Mouse (Mus musculus) heart, embryonic 15.5 days (tissue): ENCODE data around the gene Gm47841. TPM values are rescaled to one million over a fixed set of nuclear protein-coding genes. Genes with fewer than 3 reads are reported as not detected.

ENCODE experiments used
- ATAC-seq: fragments of 200-750 bp; cut with Nextera tagmentation; replicated peaks from 2 replicates; pipeline ENCODE4 v1.8.0; 2017; ENCODE audit warnings: low read depth, moderate TSS enrichment; ENCODE audit not compliant: insufficient number of reproducible peaks, insufficient read depth, low FRiP score
- H3K27ac ChIP-seq: fragments of 300-500 bp; sonication (generic); 2 replicates; pipeline ENCODE4 v1.5.1; 2015; ENCODE audit warnings: mild to moderate bottlenecking, inconsistent platforms
- H3K27me3 ChIP-seq: fragments of 300-500 bp; sonication (generic); 2 replicates; pipeline ENCODE4 v1.6.1; 2015; ENCODE audit warnings: inconsistent platforms
- H3K36me3 ChIP-seq: fragments of 300-500 bp; sonication (generic); 2 replicates; pipeline ENCODE4 v1.6.1; 2015; ENCODE audit warnings: mild to moderate bottlenecking, inconsistent platforms
- H3K4me1 ChIP-seq: fragments of 300-500 bp; sonication (generic); replicated peaks from 2 replicates; pipeline ENCODE4 v1.6.1; 2015; ENCODE audit warnings: inconsistent platforms
- H3K4me2 ChIP-seq: fragments of 300-500 bp; sonication (generic); 2 replicates; pipeline ENCODE4 v1.6.1; 2015; ENCODE audit warnings: inconsistent platforms, mild to moderate bottlenecking, moderate library complexity
- H3K4me3 ChIP-seq: fragments of 300-500 bp; sonication (generic); 2 replicates; pipeline ENCODE4 v1.5.1; 2015; ENCODE audit warnings: mild to moderate bottlenecking, inconsistent platforms
- H3K9ac ChIP-seq: fragments of 300-500 bp; sonication (generic); 2 replicates; pipeline ENCODE4 v1.6.1; 2015; ENCODE audit warnings: mild to moderate bottlenecking, inconsistent platforms
- H3K9me3 ChIP-seq: fragments of 300-500 bp; sonication (generic); replicated peaks from 2 replicates; pipeline ENCODE4 v1.6.1; 2016; ENCODE audit warnings: inconsistent platforms
- WGBS: fragments of 180-500 bp; shearing (Covaris S2); methylation state at CpG from one replicate; pipeline ENCODE4 v1.1.7; 2015; ENCODE audit warnings: mixed read lengths; 5-methylcytosine and 5-hydroxymethylcytosine counted together
- polyA plus RNA-seq: library from polyadenylated mRNA; unstranded; fragments of >200 nt; fragmentation: Nextera tagmentation; extraction: Ambion mirVana; gene quantifications from 2 replicates; pipeline ENCODE4 v1.2.1, GENCODE M21; 2015

The Gm47841 gene
- polyA plus RNA-seq, 1 experiment from 2014 or later = not detected

- Histone ChIP-seq H3K4me1 (peaks cover 16% of the 10 kb centered on the region), H3K4me3 (no peak overlapping the region), H3K27ac (no peak overlapping the region), H3K36me3 (no peaks in the 10 kb centered on the region), H3K9me3 (no peaks in the 10 kb centered on the region), H3K27me3 (peaks cover 18% of the 10 kb centered on the region), H3K4me2 (no peak overlapping the region), H3K9ac (no peak overlapping the region)
- no peak for ATAC-seq
- WGBS = 53% methylated on average over 4 of the region's 4 CpGs
Observed at GRCm38 (mm10) chr15:101082236-101082635, 35.0 kb upstream of the Gm47841 start.

GRCm38 (mm10) chr15:101081035-101081548 lies 33.9 kb upstream of the Gm47841 start:
- no peaks in the 10 kb centered on the region for H3K9me3 ChIP-seq
- H3K4me2 ChIP-seq = no peak overlapping the region
- peaks cover 28% of the 10 kb centered on the region for H3K4me1 ChIP-seq
- no peaks in the 10 kb centered on the region for H3K36me3 ChIP-seq
- WGBS = 67% methylated on average over 7 of the region's 7 CpGs
- no peak for ATAC-seq
- no peak overlapping the region for H3K4me3 ChIP-seq
- no peak overlapping the region for H3K9ac ChIP-seq
- H3K27me3 ChIP-seq = peaks cover 30% of the 10 kb centered on the region
- H3K27ac ChIP-seq = no peak overlapping the region

GRCm38 (mm10) chr15:101080031-101080520 lies 32.9 kb upstream of the Gm47841 start:
- ATAC-seq = no peak
- 78% methylated on average over 9 of the region's 9 CpGs for WGBS
- Histone ChIP-seq H3K4me2 (no peak overlapping the region), H3K27me3 (peaks cover 40% of the 10 kb centered on the region), H3K27ac (no peak overlapping the region), H3K9me3 (no peaks in the 10 kb centered on the region), H3K36me3 (no peaks in the 10 kb centered on the region), H3K4me3 (no peak overlapping the region), H3K9ac (no peak overlapping the region), H3K4me1 (peaks cover 34% of the 10 kb centered on the region)

GRCm38 (mm10) chr15:101078731-101079156 lies 31.5 kb upstream of the Gm47841 start:
- peaks cover 36% of the 10 kb centered on the region for H3K4me1 ChIP-seq
- H3K27ac ChIP-seq = peak overlapping the region; percentile 80
- H3K27me3 ChIP-seq = peaks cover 41% of the 10 kb centered on the region
- H3K9me3 ChIP-seq = no peaks in the 10 kb centered on the region
- H3K9ac ChIP-seq = peak overlapping the region; percentile 70
- H3K4me3 ChIP-seq = peak overlapping the region; percentile 65
- H3K36me3 ChIP-seq = no peaks in the 10 kb centered on the region
- peak; percentile 72 for ATAC-seq
- peak overlapping the region; percentile 91 for H3K4me2 ChIP-seq
- WGBS = 1% methylated on average over 30 of the region's 30 CpGs

GRCm38 (mm10) chr15:101077813-101078730 lies 30.9 kb upstream of the Gm47841 start, which contains the start of gene Fignl2:
Fignl2 (minus strand) TSS chr15:101078567.
- WGBS = under 1% methylated on average over 60 of the region's 96 CpGs
- H3K9me3 ChIP-seq = no peaks in the 10 kb centered on the region
- ATAC-seq = peak; percentile 67

GRCm38 (mm10) chr15:101077001-101077812 lies 30.0 kb upstream of the Gm47841 start:
- peaks cover 40% of the 10 kb centered on the region for H3K4me1 ChIP-seq
- no peaks in the 10 kb centered on the region for H3K36me3 ChIP-seq
- H3K27me3 ChIP-seq = peaks cover 41% of the 10 kb centered on the region
- H3K4me2 ChIP-seq = peak overlapping the region; percentile 91
- 1% methylated on average over 34 of the region's 34 CpGs for WGBS
- peak overlapping the region; percentile 70 for H3K9ac ChIP-seq
- H3K9me3 ChIP-seq = no peaks in the 10 kb centered on the region
- peak overlapping the region; percentile 65 for H3K4me3 ChIP-seq
- no peak for ATAC-seq
- H3K27ac ChIP-seq = peak overlapping the region; percentile 80

More at GRCm38 (mm10) chr15:101077813-101078730, 30.9 kb upstream of the Gm47841 start, which contains the start of gene Fignl2:
- Histone ChIP-seq H3K36me3 (no peaks in the 10 kb centered on the region), H3K27ac (peak within 1 kb of the TSS; percentile 80), H3K4me2 (peak within 1 kb of the TSS; percentile 91), H3K27me3 (peaks cover 41% of the 10 kb centered on the region), H3K9ac (peak within 1 kb of the TSS; percentile 70), H3K4me3 (peak within 1 kb of the TSS; percentile 65), H3K4me1 (peaks cover 36% of the 10 kb centered on the region)

- Histone ChIP-seq H3K4me1 (peaks cover 43% of the 10 kb centered on the region), H3K9ac (no peak overlapping the region), H3K4me3 (peak overlapping the region; percentile 65), H3K9me3 (no peaks in the 10 kb centered on the region), H3K36me3 (no peaks in the 10 kb centered on the region), H3K27ac (no peak overlapping the region), H3K27me3 (peaks cover 46% of the 10 kb centered on the region), H3K4me2 (peak overlapping the region; percentile 91)
- no peak for ATAC-seq
- 18% methylated on average over 26 of the region's 26 CpGs for WGBS
Observed at GRCm38 (mm10) chr15:101076071-101077000, 29.1 kb upstream of the Gm47841 start.

- 67% methylated on average over 5 of the region's 5 CpGs for WGBS
- Histone ChIP-seq H3K9ac (no peak overlapping the region), H3K4me3 (no peak overlapping the region), H3K27ac (no peak overlapping the region), H3K9me3 (no peaks in the 10 kb centered on the region), H3K36me3 (no peaks in the 10 kb centered on the region), H3K27me3 (peaks cover 47% of the 10 kb centered on the region), H3K4me2 (peak overlapping the region; percentile 91; the same call in 1 of the 2 replicates), H3K4me1 (peaks cover 48% of the 10 kb centered on the region)
- ATAC-seq = no peak
Observed at GRCm38 (mm10) chr15:101075656-101076055, 28.5 kb upstream of the Gm47841 start.

GRCm38 (mm10) chr15:101075150-101075549 lies 28.0 kb upstream of the Gm47841 start:
- WGBS = 62% methylated on average over 4 of the region's 4 CpGs
- no peaks in the 10 kb centered on the region for H3K36me3 ChIP-seq
- no peak overlapping the region for H3K4me3 ChIP-seq
- no peak for ATAC-seq
- H3K4me2 ChIP-seq = no peak overlapping the region
- H3K9me3 ChIP-seq = no peaks in the 10 kb centered on the region
- H3K27me3 ChIP-seq = peaks cover 48% of the 10 kb centered on the region
- H3K4me1 ChIP-seq = peaks cover 50% of the 10 kb centered on the region
- H3K9ac ChIP-seq = no peak overlapping the region
- H3K27ac ChIP-seq = no peak overlapping the region

- Histone ChIP-seq H3K27ac (no peak overlapping the region), H3K4me3 (no peak overlapping the region), H3K4me2 (no peak overlapping the region), H3K9me3 (no peaks in the 10 kb centered on the region), H3K36me3 (no peaks in the 10 kb centered on the region), H3K4me1 (peaks cover 47% of the 10 kb centered on the region), H3K9ac (no peak overlapping the region), H3K27me3 (peaks cover 50% of the 10 kb centered on the region)
- 73% methylated on average over 5 of the region's 5 CpGs for WGBS
- ATAC-seq = no peak
Observed at GRCm38 (mm10) chr15:101074067-101074466, 26.9 kb upstream of the Gm47841 start.
